ENCODE assay signal across 34 mouse cellular contexts in the genomic region with DNA sequence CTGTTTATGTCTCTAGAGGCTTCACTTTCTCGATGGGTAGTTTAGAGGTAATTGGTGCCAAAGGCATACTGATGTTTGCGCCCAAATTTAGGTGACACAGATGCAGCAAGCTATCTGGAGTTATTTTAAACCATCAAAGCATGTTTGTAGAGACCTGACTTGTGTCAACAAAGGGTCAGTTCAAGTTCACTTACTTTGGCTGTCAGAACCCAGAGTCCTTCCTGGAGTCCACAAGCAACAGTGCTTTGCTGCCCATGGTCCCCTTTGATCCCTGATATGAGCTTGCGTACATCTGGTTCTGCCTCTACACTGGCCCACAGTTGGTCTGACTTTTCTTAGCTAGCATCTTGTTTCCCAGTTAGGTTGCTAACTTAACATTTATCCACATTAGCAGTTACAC. TPM values are rescaled to one million over a fixed set of nuclear protein-coding genes. Genes with fewer than 3 reads are reported as not detected.
DNase-seq lines count a peak whose midpoint lies in the region; ATAC-seq and TF ChIP-seq lines count a peak whose summit lies in the region.
"Had no signal": no experiment of that assay in that cellular context is flagged by ENCODE, and none has a peak within 500 bp of the region (broad histone marks: within the 10 kb centered on the region; RNA-seq: fewer than 3 reads in every experiment).

No protein-coding gene starts in this region.

- H3K9me3 ChIP-seq in heart, embryonic 12.5 days (replicated peaks), result no peaks in the 10 kb centered on the region
- no peaks in the 10 kb centered on the region for H3K9me3 ChIP-seq in heart, postnatal 0 days (replicated peaks; ENCODE audit: control insufficient read depth, low read length)
- H3K9me3 ChIP-seq: limb, embryonic 10.5 days; limb, embryonic 15.5 days; liver, embryonic 13.5 days; midbrain, embryonic 13.5 days; neural tube, embryonic 13.5 days had no signal

- intact Hi-C loops in heart, postnatal 25 days (cut with DNase I), result no loop called here

- WGBS in heart, embryonic 12.5 days, result 48% methylated on average over 3 of the region's 3 CpGs
- WGBS in heart, postnatal 0 days, result 38% methylated on average over 3 of the region's 3 CpGs

- peaks cover 8% of the 10 kb centered on the region; the same call in 1 of the 2 replicates for H3K27me3 ChIP-seq in heart, embryonic 12.5 days (replicated peaks)
- no peaks in the 10 kb centered on the region for H3K27me3 ChIP-seq in heart, postnatal 0 days (ENCODE audit: control insufficient read depth, insufficient read depth, low read length)

- peak; percentile 49 to 73 for DNase-seq in heart, adult 18-20 months
- no peak for DNase-seq in heart, postnatal 25 days (ENCODE audit: low spot score)
- DNase-seq in heart, adult 8-10 months (ENCODE audit: low spot score), result peak; percentile 31
- DNase-seq in heart, postnatal 0 days (ENCODE audit: low spot score), result peak; percentile 23
- DNase-seq in Muller cell, postnatal 12 days (ENCODE audit: inconsistent ontology term), result no peak
- DNase-seq in kidney, postnatal 36 days, result no peak
- DNase-seq: adrenal gland, adult 2 months; adrenal gland, postnatal 36 days; cerebellum, adult 2 months; cerebellum, postnatal 14 days; gastrocnemius, postnatal 10 days; kidney, adult 2 months; liver, embryonic 13.5 days; lung, adult 18-20 months; right cerebral cortex, postnatal 4 days; thymus, adult 2 months; thymus, postnatal 36 days had no signal

- H3K4me3 ChIP-seq in heart, embryonic 12.5 days, result no peak overlapping the region
- H3K4me3 ChIP-seq in heart, postnatal 0 days (ENCODE audit: low read depth, low read length), result no peak overlapping the region
- H3K4me3 ChIP-seq: erythroblast, embryonic 14.5 days; limb, embryonic 10.5 days; limb, embryonic 15.5 days; liver, embryonic 13.5 days; midbrain, embryonic 13.5 days; neural tube, embryonic 13.5 days had no signal

- TF ChIP-seq CTCF in heart, postnatal 0 days (IDR thresholded peaks at IDR 0.05; ENCODE audit: low read depth), result no peak

- peaks cover 46% of the 10 kb centered on the region for H3K4me1 ChIP-seq in heart, embryonic 12.5 days (replicated peaks)
- peaks cover 46% of the 10 kb centered on the region for H3K4me1 ChIP-seq in heart, postnatal 0 days (ENCODE audit: control insufficient read depth, insufficient read depth)
- H3K4me1 ChIP-seq: limb, embryonic 15.5 days; liver, embryonic 13.5 days; midbrain, embryonic 13.5 days; neural tube, embryonic 13.5 days had no signal

- no peaks in the 10 kb centered on the region for H3K36me3 ChIP-seq in heart, embryonic 12.5 days
- H3K36me3 ChIP-seq in heart, postnatal 0 days (replicated peaks; ENCODE audit: control insufficient read depth, insufficient read depth, low read length), result no peaks in the 10 kb centered on the region
- H3K36me3 ChIP-seq: limb, embryonic 10.5 days; limb, embryonic 15.5 days; liver, embryonic 13.5 days; midbrain, embryonic 13.5 days; neural tube, embryonic 13.5 days had no signal

- H3K9ac ChIP-seq in heart, embryonic 12.5 days, result no peak overlapping the region
- H3K9ac ChIP-seq in heart, postnatal 0 days (replicated peaks; ENCODE audit: low read depth, low read length), result peak overlapping the region; percentile 35; the same call in 1 of the 2 replicates
- H3K9ac ChIP-seq: limb, embryonic 15.5 days; liver, embryonic 13.5 days; midbrain, embryonic 13.5 days; neural tube, embryonic 13.5 days had no signal

- no peak for ATAC-seq in heart, embryonic 12.5 days (ENCODE audit: insufficient number of reproducible peaks, low FRiP score)
- 0 out of 2 replicates have a peak, but pooled peaks have one; percentile 29 for ATAC-seq in heart, postnatal 0 days (ENCODE audit: insufficient read depth, low read depth)
- ATAC-seq: forebrain, embryonic 16.5 days; hindbrain, embryonic 16.5 days; lung, postnatal 0 days; midbrain, embryonic 13.5 days had no signal

- H3K27ac ChIP-seq in heart, embryonic 12.5 days (ENCODE audit: poor library complexity, severe bottlenecking), result peak overlapping the region; percentile 79
- peak overlapping the region; percentile 84 for H3K27ac ChIP-seq in heart, postnatal 0 days (ENCODE audit: low read depth)
- H3K27ac ChIP-seq: limb, embryonic 10.5 days; limb, embryonic 15.5 days; liver, embryonic 13.5 days; macrophage; midbrain, embryonic 13.5 days; neural tube, embryonic 13.5 days had no signal

- no peak for TF ChIP-seq EP300 in heart, postnatal 0 days (IDR thresholded peaks at IDR 0.05; ENCODE audit: low read depth)

- H3K4me2 ChIP-seq in heart, embryonic 12.5 days, result no peak overlapping the region
- peak overlapping the region; percentile 34 for H3K4me2 ChIP-seq in heart, postnatal 0 days (ENCODE audit: low read depth, low read length)
- H3K4me2 ChIP-seq: limb, embryonic 15.5 days; liver, embryonic 13.5 days; midbrain, embryonic 13.5 days; neural tube, embryonic 13.5 days had no signal

RNA-seq across cellular contexts. Expression of a gene that starts 14.6 kb away (rescaled TPM):
- total RNA-seq in heart, adult 18-20 months (2021), result 10 to 100 TPM; 21.0 to 24.9 TPM
- total RNA-seq in heart, postnatal 25 days (2021), result 10 to 100 TPM; 16.9 to 18.1 TPM
- total RNA-seq in heart, adult 8-10 months (2022), result 10 to 100 TPM; 16.3 to 27.3 (median 23.7) TPM
- 1.0 and 1.1 TPM in 2 replicates for polyA plus RNA-seq in heart, embryonic 12.5 days (2016; fragmentation: Nextera tagmentation; extraction: Ambion mirVana)
- 5.9 and 17.3 TPM in 2 replicates for total RNA-seq in heart, postnatal 0 days (2014; rRNA removed; ENCODE audit: low replicate concordance)
- 1.6 and 2.0 TPM in 2 replicates for polyA plus RNA-seq in heart, postnatal 0 days (2015; fragmentation: Nextera tagmentation; extraction: Ambion mirVana)
- total RNA-seq: adrenal gland, adult 2 months; adrenal gland, postnatal 36 days; granulocyte monocyte progenitor cell, adult 5-6 weeks; megakaryocyte-erythroid progenitor cell, adult 5-6 weeks; MEL had no signal
- polyA plus RNA-seq: adrenal gland, adult 2 months; erythroblast, embryonic 14.5 days; forebrain, embryonic 11.5 days; intestine, embryonic 14.5 days; kidney, embryonic 16.5 days; large intestine, adult 2 months; limb, embryonic 10.5 days; liver, embryonic 13.5 days; lung, postnatal 0 days; macrophage had no signal

Comparison
In these comparisons a context has a peak if more than half of its experiments do, and no peak if none do; other contexts are left out.
1. DNase-seq: peak in heart, adult 18-20 months (2 of 2), heart, adult 8-10 months (single experiment) and heart, postnatal 0 days (single experiment); none in heart, postnatal 25 days (single experiment), Muller cell, postnatal 12 days (single experiment) and kidney, postnatal 36 days (0 of 2).